Mouse (Mus musculus): ENCODE data around the gene 2010111I01Rik.
"Not testable (repeated sequence)": the region's sequence is repeated elsewhere in the genome, so short reads cannot be mapped to it uniquely, and the experiment has no call there.

2010111I01Rik gene

GRCm38 (mm10) chr13:62964640-62965311 is at the start of gene 2010111I01Rik:
Gene 2010111I01Rik, plus strand, starts transcription at chr13:62964893.
- peak; percentile 98 for DNase-seq

- DNase-seq: peak; percentile 14
Observed at GRCm38 (mm10) chr13:62916675-62917074, 48.0 kb upstream of the 2010111I01Rik start.

GRCm38 (mm10) chr13:62917416-62918110 is 47.1 kb upstream of the 2010111I01Rik start:
- DNase-seq: no peak

- peak; percentile 86 for DNase-seq
Observed at GRCm38 (mm10) chr13:62919647-62920341, 44.9 kb upstream of the 2010111I01Rik start.

- no peak for DNase-seq
Observed at GRCm38 (mm10) chr13:62922645-62923044, 42.0 kb upstream of the 2010111I01Rik start.

GRCm38 (mm10) chr13:62923182-62923581 is 41.5 kb upstream of the 2010111I01Rik start:
- DNase-seq: no peak

GRCm38 (mm10) chr13:62926479-62926878 is 38.2 kb upstream of the 2010111I01Rik start:
- DNase-seq: peak; percentile 66

GRCm38 (mm10) chr13:62927470-62927869 is 37.2 kb upstream of the 2010111I01Rik start:
- DNase-seq: no peak

GRCm38 (mm10) chr13:62929144-62929543 is 35.5 kb upstream of the 2010111I01Rik start:
- DNase-seq: not testable (repeated sequence)

- peak; percentile 55 for DNase-seq
Observed at GRCm38 (mm10) chr13:62929766-62930389, 34.8 kb upstream of the 2010111I01Rik start.

GRCm38 (mm10) chr13:62932452-62932851 is 32.2 kb upstream of the 2010111I01Rik start:
- DNase-seq: no peak

- no peak for DNase-seq
Observed at GRCm38 (mm10) chr13:62939371-62939770, 25.3 kb upstream of the 2010111I01Rik start.

- DNase-seq: no peak
Observed at GRCm38 (mm10) chr13:62939797-62940196, 24.9 kb upstream of the 2010111I01Rik start.

GRCm38 (mm10) chr13:62940721-62941120 is 24.0 kb upstream of the 2010111I01Rik start:
- no peak for DNase-seq

- DNase-seq: no peak
Observed at GRCm38 (mm10) chr13:62941341-62942005, 23.2 kb upstream of the 2010111I01Rik start.

GRCm38 (mm10) chr13:62943274-62943830 is 21.3 kb upstream of the 2010111I01Rik start:
- DNase-seq: no peak

GRCm38 (mm10) chr13:62944109-62944508 is 20.6 kb upstream of the 2010111I01Rik start:
- no peak for DNase-seq

GRCm38 (mm10) chr13:62949560-62950188 is 15.0 kb upstream of the 2010111I01Rik start:
- DNase-seq: no peak

- DNase-seq: no peak
Observed at GRCm38 (mm10) chr13:62951606-62952005, 13.1 kb upstream of the 2010111I01Rik start.

- no peak for DNase-seq
Observed at GRCm38 (mm10) chr13:62952047-62952446, 12.6 kb upstream of the 2010111I01Rik start.

- DNase-seq: no peak
Observed at GRCm38 (mm10) chr13:62952624-62953023, 12.1 kb upstream of the 2010111I01Rik start.

GRCm38 (mm10) chr13:62955997-62956396 is 8.7 kb upstream of the 2010111I01Rik start:
- no peak for DNase-seq

All from lung, postnatal 14 days (tissue).